Mouse (Mus musculus) ES-E14 (cell line): ENCODE measurements at regions not wholly inside any gene's neighbourhood (a gene's known extent, or its start where the extent isn't known, plus 50 kb on each side); places are given as distances from the start of the nearest gene placed in this dataset.

Source experiments
- DNase-seq: peaks from one replicate; pipeline ENCODE4 v3.0.0-alpha.2; 2013; ENCODE audit warnings: low read depth, low spot score
- H3K27ac ChIP-seq: 2 replicates; pipeline ENCODE4 v1.5.1; 2012; ENCODE audit warnings: low read depth, mild to moderate bottlenecking, low read length, moderate library complexity, mixed read lengths; ENCODE audit not compliant: poor library complexity, insufficient read depth, severe bottlenecking
- H3K36me3 ChIP-seq: 2 replicates; pipeline ENCODE4 v1.6.1; 2012; ENCODE audit warnings: mild to moderate bottlenecking, low read length, moderate library complexity, mixed read lengths; ENCODE audit not compliant: control insufficient read depth, poor library complexity, insufficient read depth, severe bottlenecking
- H3K4me1 ChIP-seq, 2 experiments: fragments of 150-350 bp in 1 of 2; sonication (generic) in 1 of 2; 2 replicates each; pipeline ENCODE4 v1.6.1; 2012; ENCODE audit warnings: low read length in 2 of 2, mild to moderate bottlenecking in 1 of 2, mixed read lengths in 1 of 2; ENCODE audit not compliant: control insufficient read depth in 2 of 2, insufficient read depth in 2 of 2, poor library complexity in 1 of 2
- H3K4me3 ChIP-seq, 2 experiments: fragments of 150-350 bp in 1 of 2; sonication (generic) in 1 of 2; 2 replicates each; pipeline ENCODE4 v1.5.1; 2012; ENCODE audit warnings: low read length in 2 of 2, low read depth in 1 of 2, mild to moderate bottlenecking in 1 of 2, mixed read lengths in 1 of 2; ENCODE audit not compliant: insufficient read depth in 1 of 2, poor library complexity in 1 of 2, severe bottlenecking in 1 of 2
- H3K9ac ChIP-seq: 2 replicates; pipeline ENCODE4 v1.6.1; 2012; ENCODE audit warnings: low read depth, mild to moderate bottlenecking, low read length, mixed read lengths; ENCODE audit not compliant: poor library complexity, insufficient read depth, severe bottlenecking
- H3K9me3 ChIP-seq: fragments of 150-350 bp; sonication (generic); 2 replicates; pipeline ENCODE4 v1.6.1; 2012; ENCODE audit warnings: low read depth, mild to moderate bottlenecking, low read length; ENCODE audit not compliant: control insufficient read depth, insufficient read depth
- CHD2 ChIP-seq: IDR thresholded peaks from 2 replicates; pipeline ENCODE4 v1.6.1; 2014; ENCODE audit warnings: mild to moderate bottlenecking, low read depth, low read length, inconsistent platforms
- HCFC1 ChIP-seq: IDR thresholded peaks from 2 replicates; pipeline ENCODE4 v1.6.1; 2012; ENCODE audit warnings: low read length, inconsistent platforms, borderline replicate concordance; ENCODE audit not compliant: insufficient read depth
- MAFK ChIP-seq: IDR thresholded peaks from 2 replicates; pipeline ENCODE4 v1.6.1; 2014; ENCODE audit warnings: mild to moderate bottlenecking, low read depth, low read length, inconsistent platforms; ENCODE audit not compliant: insufficient read depth
- ZC3H11A ChIP-seq: IDR thresholded peaks from 2 replicates; pipeline ENCODE4 v1.6.1; 2012; ENCODE audit warnings: low read depth, mild to moderate bottlenecking, inconsistent platforms, low read length, borderline replicate concordance
- ZNF384 ChIP-seq: IDR thresholded peaks from 2 replicates; pipeline ENCODE4 v1.6.1; 2012; ENCODE audit warnings: low read depth, low read length, inconsistent platforms
- in situ Hi-C, 2 experiments: fragments of 600-800 bp; cut with MboI; formaldehyde crosslinking; loops; one replicate each; pipeline ENCODE4 v1.15.1; 2025; ENCODE audit warnings: low sequenced_read_pairs in 2 of 2, inconsistent platforms in 1 of 2; ENCODE audit not compliant: unreplicated experiment in 2 of 2

DNA sequence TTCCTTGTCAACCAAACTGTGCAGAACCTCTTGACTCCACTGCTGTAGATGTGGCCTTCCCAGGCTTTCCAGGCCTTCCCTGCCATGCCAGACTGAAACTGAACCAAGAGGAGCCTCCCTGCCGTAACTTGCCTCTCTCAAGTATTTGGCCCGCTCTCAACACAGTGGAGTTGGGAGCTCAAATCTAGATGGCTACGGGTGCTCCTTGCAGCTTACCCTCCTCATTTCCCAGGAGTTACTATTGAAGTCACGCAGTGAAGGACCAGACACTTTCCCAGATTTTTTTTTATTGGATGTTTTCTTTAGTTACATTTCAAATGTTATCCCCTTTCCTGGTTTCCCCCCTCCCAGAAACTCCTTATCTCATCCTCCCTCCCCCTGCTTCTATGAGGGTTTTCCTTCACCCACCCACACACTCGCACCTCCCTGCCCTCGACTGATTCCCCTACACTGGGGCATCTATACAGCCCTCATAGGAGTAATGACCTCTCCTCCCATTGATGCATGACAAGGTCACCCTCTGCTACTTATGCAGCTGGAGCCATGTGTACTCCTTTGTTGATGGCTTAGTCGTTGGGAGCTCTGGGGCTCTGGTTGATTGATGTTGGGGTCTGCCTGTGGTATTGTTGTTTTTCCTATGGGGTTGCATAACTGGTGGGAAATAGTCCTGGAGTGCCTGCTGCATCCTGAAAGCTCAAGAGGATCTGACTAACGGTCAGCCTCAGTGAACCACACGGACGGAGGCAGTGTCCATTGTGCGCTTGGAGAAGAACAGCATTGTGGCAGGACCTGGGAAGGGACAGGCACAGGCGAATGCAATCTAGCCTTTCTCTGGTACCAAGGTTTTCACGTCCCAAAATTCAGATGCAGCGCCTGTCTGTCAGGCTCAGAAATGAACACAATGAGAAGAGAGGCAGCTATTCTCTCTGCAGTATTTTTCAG, 602.5 kb downstream of the Dok5 start:
- Histone ChIP-seq H3K9ac (no peak overlapping the region), H3K4me3 (no peak overlapping the region), H3K36me3 (no peaks in the 10 kb centered on the region), H3K27ac (no peak overlapping the region), H3K4me1 (no peaks in the 10 kb centered on the region), H3K9me3 (no peaks in the 10 kb centered on the region)
- TF ChIP-seq MAFK (no peak), HCFC1 (no peak), ZC3H11A (no peak), CHD2 (no peak), ZNF384 (no peak)
- in situ Hi-C loops, result no loop called here
- DNase-seq, result no peak

DNA sequence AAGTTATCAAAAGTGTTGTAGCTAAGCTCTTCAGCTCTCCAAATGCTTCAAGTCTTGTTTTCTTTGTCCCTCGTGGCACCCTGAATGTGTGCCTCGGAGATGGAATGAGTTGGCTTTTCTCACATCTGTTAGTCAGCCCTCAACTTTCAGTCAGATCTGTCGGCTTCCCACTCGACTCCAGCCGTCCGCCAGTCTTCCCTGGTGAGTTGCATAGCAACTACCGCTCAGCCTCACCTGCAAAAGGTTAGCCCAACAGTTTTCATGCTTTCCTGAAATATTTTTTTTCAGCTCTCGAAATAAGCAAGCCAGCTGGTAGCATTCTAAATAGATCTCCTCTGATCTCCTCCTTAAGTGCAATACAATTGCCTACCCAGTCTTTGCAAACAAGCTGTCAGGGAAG, 601.2 kb downstream of the Dok5 start:
- no peak overlapping the region for H3K9ac ChIP-seq
- H3K4me1 ChIP-seq, result no peaks in the 10 kb centered on the region
- H3K36me3 ChIP-seq, result no peaks in the 10 kb centered on the region
- H3K27ac ChIP-seq, result no peak overlapping the region
- in situ Hi-C loops, result no loop called here
- no peaks in the 10 kb centered on the region for H3K9me3 ChIP-seq
- no peak for DNase-seq
- no peak for TF ChIP-seq HCFC1
- no peak for TF ChIP-seq ZC3H11A
- no peak for TF ChIP-seq MAFK
- TF ChIP-seq ZNF384, result no peak
- no peak for TF ChIP-seq CHD2
- no peak overlapping the region for H3K4me3 ChIP-seq

DNA sequence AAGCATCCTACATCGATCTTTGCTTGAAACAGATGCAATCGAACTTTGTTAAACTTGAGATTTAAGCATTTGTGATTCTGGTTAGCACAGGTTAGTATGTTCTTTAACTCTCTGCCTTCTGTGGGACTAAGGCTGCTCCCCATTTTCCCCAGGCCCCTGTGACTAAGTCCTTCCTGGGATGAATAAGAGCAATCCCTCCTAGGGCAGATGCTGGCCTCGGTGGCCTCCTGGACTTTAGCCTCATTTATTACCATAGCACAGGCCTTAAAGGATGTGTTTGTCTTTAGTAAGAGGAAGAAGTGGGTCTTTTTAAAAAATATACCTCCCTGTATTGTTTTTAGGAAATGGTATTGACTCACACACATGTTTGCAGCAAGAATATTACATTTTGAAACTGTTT, 599.9 kb downstream of the Dok5 start:
- no peaks in the 10 kb centered on the region for H3K4me1 ChIP-seq
- no peak for DNase-seq
- in situ Hi-C loops, result no loop called here
- no peak overlapping the region for H3K27ac ChIP-seq
- H3K9me3 ChIP-seq, result no peaks in the 10 kb centered on the region
- H3K4me3 ChIP-seq, result no peak overlapping the region
- H3K36me3 ChIP-seq, result no peaks in the 10 kb centered on the region
- H3K9ac ChIP-seq, result no peak overlapping the region
- TF ChIP-seq ZNF384 (no peak), MAFK (no peak), HCFC1 (no peak), CHD2 (no peak), ZC3H11A (no peak)

DNA sequence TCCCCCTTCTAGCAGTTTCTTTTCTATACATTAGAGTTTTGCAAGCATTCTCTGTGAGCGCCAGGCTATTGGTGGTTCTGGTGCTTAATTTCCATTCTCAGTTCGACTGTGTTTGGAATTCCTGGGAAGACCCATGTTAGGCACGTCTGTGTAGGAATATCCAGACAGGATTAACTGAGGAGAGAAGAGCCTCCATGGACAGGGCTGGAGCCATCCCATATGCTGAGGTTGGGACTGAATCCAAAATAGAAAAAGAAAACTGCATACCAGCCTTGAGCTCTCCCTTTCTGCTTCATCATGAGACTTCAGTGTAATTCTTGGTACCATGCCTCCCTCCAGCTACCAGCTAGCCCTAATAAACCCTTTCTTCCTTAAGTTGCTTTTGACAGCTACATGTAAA, 595.3 kb downstream of the Dok5 start:
- Histone ChIP-seq H3K9me3 (no peaks in the 10 kb centered on the region), H3K4me3 (no peak overlapping the region), H3K36me3 (no peaks in the 10 kb centered on the region), H3K4me1 (no peaks in the 10 kb centered on the region), H3K9ac (no peak overlapping the region), H3K27ac (no peak overlapping the region)
- in situ Hi-C loops, result no loop called here
- no peak for DNase-seq
- no peak for TF ChIP-seq ZC3H11A
- TF ChIP-seq MAFK, result no peak
- no peak for TF ChIP-seq CHD2
- TF ChIP-seq ZNF384, result no peak
- no peak for TF ChIP-seq HCFC1
